In genomic region chr15:60728337-60728736, GRCm38 (mm10) we compare ENCODE assay signal across 22 mouse cellular contexts.
DNase-seq lines count a peak whose midpoint lies in the region; ATAC-seq and TF ChIP-seq lines count a peak whose summit lies in the region.
"Had no signal": no experiment of that assay in that cellular context is flagged by ENCODE, and none has a peak within 500 bp of the region (broad histone marks: within the 10 kb centered on the region; RNA-seq: fewer than 3 reads in every experiment).

No protein-coding gene starts in this region.

- intact Hi-C loops in gastrocnemius, adult 2 months (cut with DNase I): no loop called here

- no peak for ATAC-seq in intestine, postnatal 0 days
- ATAC-seq in liver, postnatal 0 days: no peak
- ATAC-seq: hindbrain, postnatal 0 days had no signal

- no peak for TF ChIP-seq EP300 in liver, postnatal 0 days (IDR thresholded peaks at IDR 0.05; ENCODE audit: low read depth)

- H3K36me3 ChIP-seq in intestine, postnatal 0 days (ENCODE audit: control insufficient read depth, insufficient read depth): no peaks in the 10 kb centered on the region
- H3K36me3 ChIP-seq in liver, postnatal 0 days (replicated peaks; ENCODE audit: insufficient read depth, low read length): no peaks in the 10 kb centered on the region
- H3K36me3 ChIP-seq: heart, embryonic 13.5 days; limb, embryonic 10.5 days; liver, embryonic 15.5 days; neural tube, embryonic 12.5 days had no signal

- DNase-seq in kidney, adult 11 months: peak; percentile 22
- DNase-seq in kidney, postnatal 25 days: no peak
- peak; percentile 7 to 20 for DNase-seq in kidney, adult 8-10 months
- DNase-seq in kidney, postnatal 10 days: peak; percentile 21
- DNase-seq in gastrocnemius, adult 2 months: no peak
- no peak for DNase-seq in liver, postnatal 0 days
- no peak for DNase-seq in thymus, postnatal 14 days
- DNase-seq: adrenal gland, postnatal 14 days; cerebellum, postnatal 10 days; gastrocnemius, postnatal 36 days; heart, adult 2 months; heart, postnatal 14 days; liver; lung, postnatal 4 days; midbrain, embryonic 14.5 days; thymus, adult 2 months had no signal

- H3K27me3 ChIP-seq in intestine, postnatal 0 days (replicated peaks; ENCODE audit: control insufficient read depth, insufficient read depth, low read length): no peaks in the 10 kb centered on the region
- no peaks in the 10 kb centered on the region for H3K27me3 ChIP-seq in liver, postnatal 0 days (ENCODE audit: insufficient read depth, low read length)
- H3K27me3 ChIP-seq: heart, embryonic 13.5 days; liver, embryonic 15.5 days; neural tube, embryonic 12.5 days had no signal

- no peak for TF ChIP-seq CTCF in intestine, postnatal 0 days (IDR thresholded peaks at IDR 0.05; ENCODE audit: low read depth)
- no peak for TF ChIP-seq CTCF in gastrocnemius, adult 2 months (IDR thresholded peaks at IDR 0.05)
- TF ChIP-seq CTCF in liver, postnatal 0 days (IDR thresholded peaks at IDR 0.05; ENCODE audit: low read depth): no peak

- no peak overlapping the region for H3K9ac ChIP-seq in intestine, postnatal 0 days (ENCODE audit: low read depth, low read length)
- no peak overlapping the region for H3K9ac ChIP-seq in liver, postnatal 0 days (replicated peaks)
- H3K9ac ChIP-seq: heart, embryonic 13.5 days; liver, embryonic 15.5 days; neural tube, embryonic 12.5 days had no signal

- no peak overlapping the region for H3K27ac ChIP-seq in intestine, postnatal 0 days (ENCODE audit: low read depth, low read length)
- H3K27ac ChIP-seq in gastrocnemius, adult 2 months: no peak overlapping the region
- H3K27ac ChIP-seq in liver, postnatal 0 days (ENCODE audit: low read depth): no peak overlapping the region
- H3K27ac ChIP-seq: heart, adult 2 months; heart, embryonic 13.5 days; hindbrain, postnatal 0 days; limb, embryonic 10.5 days; liver, embryonic 15.5 days; neural tube, embryonic 12.5 days had no signal

- H3K4me3 ChIP-seq in intestine, postnatal 0 days (ENCODE audit: low read depth, low read length): no peak overlapping the region
- H3K4me3 ChIP-seq in gastrocnemius, adult 2 months: no peak overlapping the region
- H3K4me3 ChIP-seq in liver, postnatal 0 days (ENCODE audit: low read depth, low read length): no peak overlapping the region
- H3K4me3 ChIP-seq: heart, adult 2 months; heart, embryonic 13.5 days; limb, embryonic 10.5 days; liver, embryonic 15.5 days; neural tube, embryonic 12.5 days had no signal

- no peaks in the 10 kb centered on the region for H3K9me3 ChIP-seq in intestine, postnatal 0 days (ENCODE audit: control insufficient read depth)
- H3K9me3 ChIP-seq in liver, postnatal 0 days (ENCODE audit: low read length): no peaks in the 10 kb centered on the region
- H3K9me3 ChIP-seq: heart, embryonic 13.5 days; limb, embryonic 10.5 days; liver, embryonic 15.5 days; neural tube, embryonic 12.5 days had no signal

- no peaks in the 10 kb centered on the region for H3K4me1 ChIP-seq in intestine, postnatal 0 days (replicated peaks; ENCODE audit: control insufficient read depth, insufficient read depth, low read length)
- no peaks in the 10 kb centered on the region for H3K4me1 ChIP-seq in liver, postnatal 0 days (ENCODE audit: insufficient read depth)
- H3K4me1 ChIP-seq: heart, embryonic 13.5 days; liver, embryonic 15.5 days; neural tube, embryonic 12.5 days had no signal

- H3K4me2 ChIP-seq in intestine, postnatal 0 days (replicated peaks; ENCODE audit: low read depth): no peak overlapping the region
- H3K4me2 ChIP-seq in liver, postnatal 0 days (ENCODE audit: low read depth, low read length): no peak overlapping the region
- H3K4me2 ChIP-seq: heart, embryonic 13.5 days; liver, embryonic 15.5 days; neural tube, embryonic 12.5 days had no signal

- WGBS in intestine, postnatal 0 days: 77% methylated on average over 4 of the region's 4 CpGs
- WGBS in liver, postnatal 0 days (ENCODE audit: insufficient replicate concordance): 73% methylated on average over 4 of the region's 4 CpGs

Comparison
In these comparisons a context has a peak if more than half of its experiments do, and no peak if none do; other contexts are left out.
1. DNase-seq: peak in kidney, adult 11 months (single experiment), kidney, adult 8-10 months (2 of 2) and kidney, postnatal 10 days (single experiment); none in kidney, postnatal 25 days (0 of 2), gastrocnemius, adult 2 months (single experiment), liver, postnatal 0 days (single experiment) and thymus, postnatal 14 days (single experiment).